Mouse (Mus musculus) small intestine, adult 2 months (tissue): ENCODE data around the gene Tuba3a. TPM values are rescaled to one million over a fixed set of nuclear protein-coding genes. Genes with fewer than 3 reads are reported as not detected.
A peak's percentile ranks its signal among the peaks of the same experiment; 100 is the strongest.

Experiments used
- H3K27ac ChIP-seq: fragments of 200-500 bp; 2 replicates; pipeline ENCODE4 v1.5.1; 2012; ENCODE audit warnings: low read depth, low read length, control low read depth, inconsistent platforms; ENCODE audit not compliant: insufficient read depth
- H3K27me3 ChIP-seq: fragments of 200-500 bp; 2 replicates; pipeline ENCODE4 v1.6.1; 2012; ENCODE audit warnings: mild to moderate bottlenecking, moderate library complexity, low read length, inconsistent platforms; ENCODE audit not compliant: control insufficient read depth, insufficient read depth
- H3K36me3 ChIP-seq: fragments of 200-500 bp; 2 replicates; pipeline ENCODE4 v1.6.1; 2012; ENCODE audit warnings: mild to moderate bottlenecking, low read length, control low read depth, inconsistent platforms; ENCODE audit not compliant: control insufficient read depth, insufficient read depth
- H3K4me1 ChIP-seq: fragments of 200-500 bp; 2 replicates; pipeline ENCODE4 v1.6.1; 2012; ENCODE audit warnings: low read length, inconsistent platforms, mixed read lengths; ENCODE audit not compliant: control insufficient read depth, insufficient read depth, insufficient read length
- H3K4me3 ChIP-seq: fragments of 200-500 bp; 2 replicates; pipeline ENCODE4 v1.5.1; 2012; ENCODE audit warnings: low read depth, mild to moderate bottlenecking, control low read depth, inconsistent platforms, low read length, moderate library complexity
- CTCF ChIP-seq: fragments of 200-500 bp; IDR thresholded peaks from 2 replicates; pipeline ENCODE4 v1.5.1; 2012; ENCODE audit warnings: low read depth, mild to moderate bottlenecking, control low read depth, inconsistent platforms, low read length, moderate library complexity, mixed read lengths; ENCODE audit not compliant: insufficient replicate concordance, insufficient read length; ENCODE audit errors: extremely low read depth
- POLR2A ChIP-seq: fragments of 200-500 bp; IDR thresholded peaks from 2 replicates; pipeline ENCODE4 v1.6.1; 2012; ENCODE audit warnings: low read depth, mild to moderate bottlenecking, control low read depth, inconsistent platforms, low read length, moderate library complexity
- WGBS: fragments of 180-500 bp; shearing (Covaris S2); methylation state at CpG from one replicate; pipeline ENCODE4 v1.1.7; 2018; 5-methylcytosine and 5-hydroxymethylcytosine counted together
- polyA plus RNA-seq: library from polyadenylated mRNA; depleted of rRNA; stranded (reverse); fragments of >200 nt; gene quantifications from 2 replicates; pipeline ENCODE4 v1.2.3, GENCODE M21; 2012; rRNA removed

The Tuba3a gene
- not detected in 2 replicates for polyA plus RNA-seq

DNA sequence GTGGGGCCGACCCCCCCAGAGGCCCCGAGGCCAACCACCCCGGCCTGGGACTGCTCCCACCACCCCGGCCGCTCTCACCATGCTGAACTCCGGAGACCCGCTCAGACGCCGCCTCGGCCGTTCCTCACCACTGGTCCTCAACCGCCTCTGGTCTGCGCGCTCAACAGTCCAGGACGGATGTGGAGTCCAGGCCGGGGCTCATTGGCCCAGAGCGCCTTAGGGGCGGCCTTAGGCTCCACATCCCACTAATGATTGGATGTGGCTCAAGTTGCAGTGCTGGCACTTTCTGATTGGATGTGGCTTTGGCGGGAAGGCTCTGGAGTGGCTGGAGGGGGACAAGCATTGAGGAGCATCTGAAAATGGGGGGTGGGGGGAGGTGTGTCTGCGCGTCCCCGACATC lies at the start of gene Tuba3a:
Gene Tuba3a, minus strand, starts transcription at position 153 of the 400 bp plus-strand sequence.
- no peak for TF ChIP-seq CTCF
- no peak for TF ChIP-seq POLR2A
- peaks cover 5% of the 10 kb centered on the region; the same call in 1 of the 2 replicates for H3K4me1 ChIP-seq
- H3K4me3 ChIP-seq = no peak within 1 kb of the TSS
- H3K27me3 ChIP-seq = no peaks in the 10 kb centered on the region
- H3K36me3 ChIP-seq = no peaks in the 10 kb centered on the region
- no peak within 1 kb of the TSS for H3K27ac ChIP-seq
- 96% methylated on average over 22 of the region's 22 CpGs for WGBS

DNA sequence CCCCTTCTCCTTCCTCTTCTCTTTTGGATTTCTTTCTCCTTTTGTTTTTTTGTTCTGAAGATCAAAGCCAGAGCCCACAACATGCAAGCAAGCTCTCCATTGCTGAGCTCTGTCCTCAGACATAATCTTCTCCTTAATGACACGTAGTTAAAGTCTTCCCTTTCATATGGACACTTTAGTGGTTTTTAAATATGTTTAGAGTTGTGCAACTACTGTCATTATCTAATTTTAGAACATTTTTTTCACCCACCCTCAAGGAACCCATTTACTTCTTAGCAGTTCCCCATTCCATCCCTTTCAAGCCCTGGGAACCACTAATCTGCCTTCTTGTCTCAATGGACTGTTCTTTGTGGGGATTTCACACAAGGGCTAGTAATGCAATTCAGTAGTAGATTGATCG lies 48.5 kb upstream of the Tuba3a start:
- no peak for TF ChIP-seq CTCF
- no peak for TF ChIP-seq POLR2A
- Histone ChIP-seq H3K27ac (no peak overlapping the region), H3K4me1 (peaks cover 12% of the 10 kb centered on the region), H3K36me3 (no peaks in the 10 kb centered on the region), H3K4me3 (no peak overlapping the region), H3K27me3 (no peaks in the 10 kb centered on the region)
- 87% methylated on average over 2 of the region's 2 CpGs for WGBS

DNA sequence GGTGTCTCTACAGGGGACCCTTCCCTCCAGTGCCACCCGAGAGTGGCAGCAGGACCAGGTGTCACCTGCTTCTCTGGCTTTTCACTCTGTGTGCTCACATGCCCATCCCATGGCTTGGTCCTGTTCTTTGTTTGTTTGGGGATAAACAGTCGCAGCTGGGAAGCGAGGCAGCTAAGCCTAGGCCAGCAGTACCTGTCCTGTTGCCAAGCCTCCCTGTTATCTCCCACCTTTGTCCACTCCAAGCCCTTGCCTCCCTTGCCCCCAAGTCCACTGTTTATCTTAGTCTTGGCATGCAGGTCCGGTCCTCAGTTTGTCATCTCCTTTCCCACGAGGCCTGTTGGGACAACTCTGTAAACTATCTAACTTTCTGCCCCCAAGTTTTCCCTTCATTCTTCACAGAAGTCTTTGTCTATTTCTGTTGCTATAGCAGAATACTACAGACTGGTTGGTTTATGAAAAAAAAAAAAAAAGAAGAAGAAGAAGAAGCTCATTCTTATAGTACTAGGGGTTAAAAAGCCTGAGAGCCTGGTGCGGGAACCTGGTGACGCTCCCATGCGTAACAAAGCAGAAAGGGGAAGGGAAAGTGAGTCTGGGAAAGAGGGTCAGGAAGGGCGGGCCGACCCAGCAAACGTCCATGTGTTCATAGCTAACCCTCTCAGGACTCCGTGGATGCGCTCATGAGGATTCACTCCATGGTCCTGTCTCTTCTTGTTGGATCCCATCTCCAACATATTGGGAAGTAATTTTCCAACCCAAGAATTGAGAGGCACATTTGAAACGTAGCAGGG lies 47.5 kb upstream of the Tuba3a start:
- Histone ChIP-seq H3K27me3 (no peaks in the 10 kb centered on the region), H3K27ac (peak overlapping the region; percentile 42; the same call in 1 of the 2 replicates), H3K4me1 (peaks cover 6% of the 10 kb centered on the region), H3K36me3 (no peaks in the 10 kb centered on the region), H3K4me3 (no peak overlapping the region)
- TF ChIP-seq POLR2A = no peak
- TF ChIP-seq CTCF = no peak
- 59% methylated on average over 14 of the region's 14 CpGs for WGBS

DNA sequence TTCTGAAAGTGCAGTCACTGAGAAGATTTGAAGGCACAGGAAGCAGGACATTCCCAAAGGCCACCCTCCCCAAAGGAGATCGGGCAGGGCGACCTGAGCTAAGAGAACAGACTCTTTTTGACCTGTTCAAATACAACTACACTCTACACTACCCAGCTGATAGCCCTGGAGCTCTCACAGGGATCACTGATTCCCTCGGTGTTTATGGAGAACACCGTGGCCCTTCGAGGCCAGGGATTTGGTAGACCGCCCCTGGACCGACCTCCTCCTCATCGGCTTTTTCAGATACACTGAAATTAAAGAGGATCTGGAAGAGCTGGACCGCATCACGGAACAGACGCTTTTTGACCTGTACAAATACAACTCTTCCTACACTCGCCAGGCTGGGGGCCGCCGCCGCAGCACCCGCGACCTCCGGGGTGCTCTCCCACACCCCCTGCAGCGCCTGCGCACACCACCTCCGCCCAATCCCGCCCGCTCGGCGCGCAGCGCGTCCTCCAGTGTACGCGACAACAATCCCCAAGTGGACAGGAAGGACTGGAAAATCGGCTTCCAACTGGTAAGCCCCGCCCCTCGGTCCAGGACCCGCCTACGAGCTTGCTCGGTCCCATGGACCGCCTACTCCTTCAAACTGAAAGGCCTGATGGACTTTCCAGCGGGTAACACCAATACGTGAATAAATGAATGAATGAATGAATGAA lies 44.9 kb upstream of the Tuba3a start:
- Histone ChIP-seq H3K4me3 (peak overlapping the region; percentile 73), H3K27me3 (no peaks in the 10 kb centered on the region), H3K4me1 (peaks cover 6% of the 10 kb centered on the region), H3K27ac (peak overlapping the region; percentile 31; the same call in 1 of the 2 replicates), H3K36me3 (no peaks in the 10 kb centered on the region)
- TF ChIP-seq CTCF (no peak), POLR2A (peak; percentile 92)
- WGBS = 2% methylated on average over 39 of the region's 39 CpGs

DNA sequence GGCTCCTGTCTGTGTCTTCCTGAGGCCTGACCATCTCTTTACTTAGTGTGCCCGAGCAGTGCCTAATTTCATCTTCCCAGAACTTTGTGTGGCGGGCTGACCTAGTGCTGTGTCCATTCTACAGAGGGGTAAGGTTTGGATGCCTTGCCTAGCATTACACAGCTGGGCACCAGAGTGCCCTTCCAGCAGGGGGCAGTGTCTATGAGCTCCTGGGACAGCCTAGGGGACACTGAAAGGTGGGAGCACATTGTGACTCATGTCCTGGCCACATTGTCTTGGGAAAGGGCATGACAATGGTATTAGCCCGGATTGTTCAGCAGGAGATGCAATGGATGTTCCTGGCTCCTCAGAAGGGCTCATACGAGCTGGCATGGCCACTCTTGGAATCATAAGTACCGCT lies 42.4 kb upstream of the Tuba3a start:
- Histone ChIP-seq H3K36me3 (no peaks in the 10 kb centered on the region), H3K4me1 (peaks cover 6% of the 10 kb centered on the region), H3K4me3 (no peak overlapping the region), H3K27me3 (no peaks in the 10 kb centered on the region), H3K27ac (no peak overlapping the region)
- WGBS = 86% methylated on average over 5 of the region's 5 CpGs
- no peak for TF ChIP-seq POLR2A
- peak; percentile 73; the same call in 1 of the 2 replicates for TF ChIP-seq CTCF

DNA sequence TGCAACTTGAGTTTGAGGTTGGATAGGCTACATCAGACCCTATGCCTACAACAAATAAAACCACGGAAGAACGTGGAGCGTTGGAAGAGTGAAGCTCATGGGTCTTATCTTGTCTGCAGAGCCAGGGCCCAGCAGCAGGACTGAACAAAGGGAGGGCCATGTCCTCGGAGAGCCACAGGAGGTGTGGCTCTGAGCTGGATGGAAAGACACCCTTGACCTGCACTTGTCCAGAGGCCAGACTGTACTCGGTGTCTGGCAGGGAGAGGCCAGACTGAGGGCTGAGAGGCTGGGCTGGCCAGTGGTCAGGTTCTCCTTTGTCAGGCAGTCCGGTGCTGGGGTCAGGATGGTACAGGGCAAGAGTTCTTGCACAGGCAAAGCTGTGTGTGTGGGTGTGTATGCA lies 39.5 kb upstream of the Tuba3a start:
- Histone ChIP-seq H3K27me3 (no peaks in the 10 kb centered on the region), H3K27ac (no peak overlapping the region), H3K36me3 (no peaks in the 10 kb centered on the region), H3K4me1 (peaks cover 6% of the 10 kb centered on the region; the same call in 1 of the 2 replicates), H3K4me3 (no peak overlapping the region)
- WGBS = 53% methylated on average over 6 of the region's 6 CpGs
- no peak for TF ChIP-seq POLR2A
- TF ChIP-seq CTCF = no peak

DNA sequence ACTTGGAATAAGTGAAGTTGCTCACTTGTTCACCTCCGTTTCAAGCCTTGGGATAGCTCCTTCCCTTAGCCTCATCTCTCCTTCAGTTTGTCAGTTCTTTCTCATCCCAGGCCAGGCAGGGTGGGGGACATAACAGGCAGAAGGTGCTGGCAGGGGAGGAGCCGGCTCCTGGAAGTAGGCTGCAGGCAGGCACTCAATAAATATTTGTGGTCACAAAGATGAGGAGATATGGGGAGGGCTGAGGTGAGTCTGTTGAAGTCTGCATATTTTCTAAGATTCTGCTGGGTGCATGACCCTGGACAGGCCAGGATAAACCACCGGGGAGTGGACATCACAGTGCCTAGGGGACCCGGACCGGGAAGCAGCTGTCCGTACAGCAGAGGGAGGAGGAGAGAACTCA lies 37.7 kb upstream of the Tuba3a start:
- Histone ChIP-seq H3K4me1 (peaks cover 6% of the 10 kb centered on the region; the same call in 1 of the 2 replicates), H3K36me3 (no peaks in the 10 kb centered on the region), H3K4me3 (no peak overlapping the region), H3K27ac (no peak overlapping the region), H3K27me3 (no peaks in the 10 kb centered on the region)
- WGBS = 77% methylated on average over 6 of the region's 6 CpGs
- TF ChIP-seq CTCF = no peak
- no peak for TF ChIP-seq POLR2A
